Mouse (Mus musculus): ENCODE measurements at regions not wholly inside any gene's neighbourhood (a gene's known extent, or its start where the extent isn't known, plus 50 kb on each side); places are given as distances from the start of the nearest gene placed in this dataset.

- TF ChIP-seq CTCF (IDR thresholded peaks at IDR 0.05; ENCODE audit: extremely low read depth, insufficient read depth, insufficient read length, insufficient replicate concordance), result no peak
- TF ChIP-seq POLR2A (IDR thresholded peaks at IDR 0.05; ENCODE audit: low read depth, low read length), result no peak
These were observed 270.4 kb downstream of the Rngtt start for GRCm38 (mm10) chr4:33580491-33580890.

All from spleen, adult 2 months (tissue).